Mouse (Mus musculus): ENCODE measurements at regions not wholly inside any gene's neighbourhood (a gene's known extent, or its start where the extent isn't known, plus 50 kb on each side); places are given as distances from the start of the nearest gene placed in this dataset.

DNA sequence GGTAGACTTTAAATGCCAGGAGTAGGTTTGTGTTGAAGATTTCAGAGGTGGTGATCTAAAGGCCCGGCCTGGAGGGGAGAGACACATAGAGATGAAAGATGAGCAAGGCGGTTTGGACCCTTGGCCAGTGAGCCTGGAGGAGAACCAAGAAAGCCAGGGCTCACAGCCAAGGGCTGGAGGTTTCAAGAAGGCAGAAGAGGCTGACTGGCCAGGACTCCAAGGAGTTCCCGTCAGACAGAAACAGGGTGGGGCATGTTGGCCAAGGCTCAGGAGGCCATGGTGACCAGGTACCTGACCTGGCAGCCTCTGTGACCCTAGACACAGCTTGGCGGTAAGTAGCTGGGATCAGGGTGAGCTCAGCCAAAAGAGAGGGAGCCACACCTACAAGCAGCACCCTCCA, 159.3 kb upstream of the Spdye4c start:
- no peak for DNase-seq (ENCODE audit: extremely low spot score, low spot score)

DNA sequence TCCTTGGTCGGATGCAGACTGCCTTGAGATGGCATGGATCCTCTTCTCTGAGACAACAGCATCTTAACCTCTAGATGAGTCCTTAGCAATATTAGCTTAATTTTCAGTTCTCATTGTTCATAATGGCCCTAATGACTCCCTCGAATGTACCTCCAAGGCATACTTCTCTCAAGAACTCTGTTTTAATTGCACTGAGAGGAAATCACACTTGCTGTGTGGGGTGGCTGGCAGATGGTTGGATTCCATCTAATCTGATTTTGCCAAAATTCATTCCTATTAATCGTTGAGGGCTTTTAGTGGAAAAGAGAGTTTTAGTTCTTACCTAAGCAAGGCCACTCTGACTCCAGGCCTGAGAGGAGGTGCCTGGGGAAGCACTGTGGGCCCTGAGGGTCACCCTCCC, 158.3 kb upstream of the Spdye4c start:
- no peak for DNase-seq (ENCODE audit: extremely low spot score, low spot score)

DNA sequence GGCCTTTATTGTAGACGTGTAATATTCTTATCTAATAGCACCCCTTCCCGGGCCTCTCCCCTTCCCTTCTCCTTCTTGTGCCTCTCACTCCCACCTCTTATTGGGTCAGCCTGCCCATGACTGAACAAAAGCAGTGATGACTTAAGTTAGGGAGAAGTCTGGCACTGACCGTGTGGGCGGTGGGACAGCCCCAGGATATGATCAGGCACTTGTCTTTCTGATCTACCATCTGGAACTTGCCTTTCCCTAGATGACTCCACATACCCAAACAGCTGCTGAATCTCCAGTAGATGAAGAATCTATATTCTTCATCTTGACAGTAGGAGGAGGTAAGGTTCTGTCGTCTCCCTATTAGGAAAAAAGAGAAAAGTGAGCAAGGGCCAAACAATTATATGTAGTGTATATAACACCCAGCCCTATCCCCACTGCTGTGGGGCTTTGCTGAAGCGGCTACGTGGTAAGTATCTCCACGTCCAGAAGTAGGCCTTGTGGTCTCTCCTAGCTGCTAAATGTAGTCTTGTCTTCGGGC, 157.4 kb upstream of the Spdye4c start:
- no peak for DNase-seq (ENCODE audit: extremely low spot score, low spot score)

DNA sequence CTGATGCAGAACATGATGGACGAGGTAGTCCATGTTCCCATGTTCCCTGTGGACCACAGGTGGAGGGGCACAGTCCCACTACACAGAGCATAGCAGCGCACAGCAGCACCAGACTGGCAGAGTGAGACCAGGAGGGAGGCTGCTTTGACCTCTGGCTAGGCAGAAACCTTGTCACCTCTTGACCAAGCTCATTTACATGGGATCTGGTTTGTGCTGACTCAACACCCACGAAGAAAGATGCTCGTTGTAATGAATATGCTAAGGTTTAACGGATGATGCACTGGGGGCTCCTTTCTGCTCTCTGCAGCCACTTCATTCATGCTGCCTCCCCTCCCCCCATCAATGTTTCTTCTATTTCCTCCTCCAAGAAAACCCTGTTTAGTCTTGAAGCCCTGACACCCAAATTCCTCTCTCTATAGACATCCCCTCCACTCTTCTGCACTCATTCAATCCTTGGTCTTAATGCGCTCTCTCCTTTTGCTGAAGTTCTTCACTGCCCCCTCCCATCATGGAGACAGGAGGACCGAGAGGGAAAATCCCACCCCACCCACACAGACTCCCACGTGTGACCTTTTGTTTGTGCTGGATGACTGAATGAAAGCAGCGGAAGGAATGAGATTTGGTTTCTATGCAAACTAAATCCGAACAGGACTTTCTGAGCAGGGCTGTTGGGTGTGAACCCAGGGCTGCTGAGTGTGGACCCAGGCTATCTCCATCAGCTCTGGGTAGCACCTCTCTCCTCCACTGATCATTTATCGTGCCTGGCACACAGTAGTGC, 156.6 kb upstream of the Spdye4c start:
- DNase-seq (ENCODE audit: extremely low spot score, low spot score), result no peak

DNA sequence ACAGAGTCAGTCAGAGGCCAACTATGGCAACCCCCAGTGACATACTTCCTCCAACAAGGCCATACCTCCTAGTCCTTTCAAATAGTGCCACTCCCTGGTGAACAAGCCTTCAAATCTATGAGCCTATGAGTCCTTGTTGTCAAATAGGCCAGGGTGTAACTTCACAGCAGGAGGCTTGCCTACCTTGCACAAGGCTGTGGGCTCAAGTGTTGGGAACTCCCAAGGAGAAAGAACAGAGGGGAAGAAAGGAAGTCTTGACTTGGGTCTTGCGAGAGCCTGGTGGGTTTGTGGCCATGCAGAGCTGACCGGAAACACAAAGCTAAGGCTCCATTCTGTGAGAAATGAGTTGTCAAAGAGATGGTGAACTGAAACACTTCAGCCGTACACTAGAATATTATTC, 154.6 kb upstream of the Spdye4c start:
- no peak for DNase-seq (ENCODE audit: extremely low spot score, low spot score)

DNA sequence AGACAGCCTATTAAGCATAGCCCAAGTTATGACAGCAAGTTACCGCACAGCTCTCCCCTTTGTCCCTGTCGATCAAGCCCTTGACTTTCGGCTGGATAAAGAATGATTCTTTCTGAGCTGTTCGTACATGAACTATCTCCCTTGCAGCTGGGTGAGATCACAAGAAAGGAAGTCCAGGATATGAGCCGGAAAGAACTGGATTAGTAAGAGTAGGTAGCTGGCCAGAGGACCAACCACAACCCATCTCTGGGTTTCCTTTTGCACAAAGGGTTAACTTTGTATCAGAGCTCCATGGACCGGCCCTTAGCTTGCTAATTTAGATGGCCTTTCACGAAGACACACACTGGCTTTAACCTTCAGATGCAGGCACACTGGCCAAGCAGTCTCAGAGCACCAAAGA, 153.3 kb upstream of the Spdye4c start:
- DNase-seq (ENCODE audit: extremely low spot score, low spot score), result no peak

DNA sequence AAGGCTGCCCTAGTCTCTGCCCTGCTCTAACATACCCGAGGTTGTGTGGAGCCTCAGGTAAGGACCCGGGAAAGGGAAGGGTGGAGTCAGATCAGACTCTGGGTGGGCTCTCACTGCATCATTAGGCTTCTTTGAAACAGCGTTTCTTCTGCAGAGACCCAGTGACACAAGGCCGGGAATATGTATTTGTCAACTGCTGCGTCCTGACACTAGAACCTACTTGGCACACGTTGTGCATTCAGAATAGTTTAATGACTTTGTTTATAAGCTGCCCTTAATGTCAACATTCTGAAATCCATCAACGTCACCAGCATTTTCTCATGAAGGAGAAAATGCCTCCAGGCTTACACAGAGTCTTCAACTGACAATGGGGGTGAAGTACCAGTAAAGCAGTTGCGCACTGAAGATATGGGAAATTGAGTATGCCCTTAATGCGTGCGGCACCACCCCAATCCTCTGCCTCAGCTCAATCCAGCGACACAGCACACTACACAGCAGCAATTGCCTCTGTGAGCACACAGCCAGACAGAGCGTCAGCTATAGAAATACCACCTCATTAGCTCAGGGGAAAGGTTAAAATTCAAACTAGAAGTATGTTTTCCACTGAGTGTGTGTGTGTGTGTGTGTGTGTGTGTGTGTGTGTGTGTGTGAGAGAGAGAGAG, 152.7 kb upstream of the Spdye4c start:
- no peak for DNase-seq (ENCODE audit: extremely low spot score, low spot score)

DNA sequence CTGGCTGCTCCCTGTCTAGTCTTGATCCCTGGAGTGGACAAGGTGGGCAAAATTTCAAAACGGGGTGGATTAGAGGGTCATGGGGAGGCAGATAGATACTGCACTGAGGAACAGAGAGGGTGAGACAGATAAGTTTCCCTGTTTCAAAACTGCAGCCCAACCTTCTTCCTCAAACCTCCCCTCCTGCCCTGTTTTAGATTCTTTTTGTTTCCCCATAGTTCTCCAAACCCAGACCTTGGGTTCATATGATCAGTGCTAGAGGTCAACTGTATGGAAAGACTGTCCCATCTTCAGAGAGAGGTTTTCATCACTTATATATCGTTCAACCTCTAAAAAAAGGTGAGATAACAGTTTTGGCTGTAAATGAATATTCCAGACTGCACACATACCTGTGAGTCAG, 152.1 kb upstream of the Spdye4c start:
- DNase-seq (ENCODE audit: extremely low spot score, low spot score), result no peak

DNA sequence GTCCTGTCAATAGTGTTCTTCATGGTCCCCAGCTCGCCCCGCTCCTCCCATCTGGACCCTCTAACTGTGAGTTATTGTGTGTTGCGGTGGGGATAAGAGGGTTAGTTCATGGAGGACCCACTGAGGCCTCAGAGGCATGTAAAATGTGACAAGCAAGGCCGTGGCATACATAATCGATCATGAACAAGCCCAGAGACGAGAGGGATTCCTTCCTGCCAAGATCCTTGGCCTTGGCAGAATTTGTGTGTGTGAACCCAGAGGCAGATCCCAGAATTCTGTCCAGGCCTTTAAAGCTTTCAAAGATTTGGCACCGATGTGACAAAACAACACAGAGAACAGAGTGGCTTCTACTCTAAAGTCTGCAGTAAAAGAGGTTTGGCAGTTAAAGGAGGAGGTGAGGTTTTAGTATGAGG, 146.4 kb upstream of the Spdye4c start:
- DNase-seq (ENCODE audit: extremely low spot score, low spot score), result no peak

DNA sequence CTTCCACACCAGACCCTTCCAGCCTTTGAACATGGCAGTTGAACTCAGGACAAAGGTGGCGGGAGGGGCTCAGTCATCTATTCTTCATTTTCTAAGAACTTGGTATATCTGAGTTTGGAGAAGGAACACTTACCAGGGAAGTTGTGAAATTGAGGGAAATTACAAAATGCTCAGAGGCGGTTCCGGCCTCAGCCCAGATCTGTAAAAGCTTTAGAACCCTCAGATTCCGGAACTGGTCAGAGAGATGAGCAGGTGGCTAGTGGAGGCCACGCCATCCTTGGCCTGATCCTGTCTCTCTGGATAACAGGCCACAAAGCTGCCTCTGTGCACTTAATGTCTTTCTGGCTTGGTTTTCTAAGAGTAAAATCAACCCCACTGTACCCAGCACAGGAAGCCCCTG, 145.6 kb upstream of the Spdye4c start:
- DNase-seq (ENCODE audit: extremely low spot score, low spot score), result no peak

DNA sequence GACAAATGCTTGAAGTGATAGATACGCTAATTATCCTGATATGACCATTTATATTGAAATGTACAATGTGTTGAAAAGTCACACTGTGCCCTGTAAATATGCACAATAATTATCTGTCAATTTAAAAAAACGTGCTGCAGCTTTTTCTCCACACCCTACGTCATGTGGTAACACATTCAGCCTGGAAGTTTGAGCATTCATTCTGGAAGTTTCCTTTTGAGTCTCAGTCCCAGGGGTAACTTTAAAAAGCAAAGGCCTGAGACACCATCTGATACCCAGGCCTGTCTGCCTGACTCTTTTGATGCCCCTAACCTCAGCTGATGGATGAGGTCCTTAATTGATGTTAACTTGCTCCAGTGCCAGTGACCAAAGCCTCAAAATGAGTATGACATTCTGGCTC, 141.7 kb upstream of the Spdye4c start:
- no peak for DNase-seq (ENCODE audit: extremely low spot score, low spot score)

DNA sequence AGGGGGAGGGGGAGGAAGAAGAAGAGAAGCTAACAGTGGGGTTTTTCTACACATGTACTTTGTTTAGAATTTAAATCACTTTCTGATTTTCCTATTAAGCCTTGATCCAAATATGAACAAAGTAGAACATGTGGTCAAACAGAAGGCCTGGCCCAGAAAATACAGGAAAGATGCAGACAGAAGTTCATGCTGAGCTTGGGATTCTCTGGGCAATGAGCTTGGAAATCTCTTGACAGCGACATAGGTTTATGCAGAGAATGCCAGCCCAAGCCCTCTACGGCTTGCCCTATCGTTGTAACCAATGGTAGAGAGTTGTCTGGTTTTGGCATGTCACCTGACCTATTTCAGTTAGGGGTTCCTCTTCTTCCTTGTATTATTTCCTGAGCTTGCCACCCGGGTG, 141.0 kb upstream of the Spdye4c start:
- no peak for DNase-seq (ENCODE audit: extremely low spot score, low spot score)

DNA sequence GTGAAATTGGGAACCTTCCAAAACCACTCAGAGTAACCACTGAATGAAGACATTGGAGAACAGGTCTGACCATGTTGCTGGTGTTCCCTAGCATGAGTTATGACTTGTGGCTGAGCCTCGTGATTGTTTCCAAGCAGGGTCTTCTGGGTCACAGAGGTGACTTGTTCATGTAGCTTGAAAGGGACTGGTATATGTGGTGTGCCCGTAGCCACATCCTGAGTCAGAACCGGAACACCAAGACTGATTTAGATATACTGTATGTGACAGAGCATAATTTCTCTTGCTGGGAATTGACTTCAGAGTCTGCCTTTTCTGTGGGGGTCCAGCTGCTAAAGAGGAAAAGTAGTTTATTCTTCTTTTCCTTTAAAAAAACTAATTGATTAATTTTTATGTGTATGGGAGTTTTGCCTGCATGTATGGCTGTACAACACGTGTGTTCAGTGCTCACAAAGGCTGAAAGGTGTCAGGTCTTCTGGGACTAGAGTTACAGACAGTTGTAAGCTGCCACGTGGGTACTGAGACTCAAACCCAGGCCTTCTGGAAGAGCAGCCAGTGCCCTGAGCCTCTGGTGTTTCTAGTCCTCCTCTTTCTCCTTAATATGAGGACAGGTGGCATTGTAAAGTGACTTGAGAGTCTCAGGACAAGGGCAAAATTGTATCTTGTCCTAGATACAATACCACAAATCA, 139.3 kb upstream of the Spdye4c start:
- no peak for DNase-seq (ENCODE audit: extremely low spot score, low spot score)

DNA sequence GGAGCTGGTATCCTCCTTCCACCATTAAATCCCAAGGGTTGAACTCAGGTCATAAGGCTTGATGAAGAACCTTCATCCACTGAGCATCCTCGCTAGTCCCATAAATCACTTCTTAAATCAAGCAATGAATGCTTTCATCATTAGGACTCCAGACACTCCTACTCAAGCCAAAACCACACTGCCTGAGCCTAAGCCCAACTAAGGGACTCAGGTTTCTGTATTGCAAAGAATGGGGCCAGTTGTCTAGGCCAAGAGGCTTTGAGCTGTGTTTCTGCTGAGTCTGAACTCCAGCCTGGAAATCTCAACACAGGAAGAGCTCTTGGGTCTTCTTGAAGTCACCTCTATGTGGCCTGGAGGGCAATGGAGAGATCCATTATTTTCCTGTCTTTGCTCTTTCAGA, 138.4 kb upstream of the Spdye4c start:
- no peak for DNase-seq (ENCODE audit: extremely low spot score, low spot score)

DNA sequence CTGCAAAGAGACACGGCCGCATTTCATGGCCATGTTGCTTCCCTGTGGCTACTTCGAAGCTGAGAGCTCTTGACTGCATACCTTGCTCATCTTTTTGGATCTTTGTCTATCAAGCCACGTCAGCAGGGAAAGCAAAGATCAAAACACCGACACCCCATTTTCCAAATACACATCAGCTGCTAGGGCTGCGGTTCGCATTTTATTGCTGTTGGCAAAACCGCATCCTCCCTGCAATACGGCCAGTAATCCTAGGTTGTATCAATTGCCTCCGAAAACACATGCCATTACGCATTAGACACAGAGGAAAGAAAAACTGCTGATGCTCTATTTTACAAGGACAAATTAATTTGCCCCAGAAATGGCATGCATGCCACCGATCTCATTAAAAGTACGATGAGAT, 136.5 kb upstream of the Spdye4c start:
- no peak for DNase-seq (ENCODE audit: extremely low spot score, low spot score)

DNA sequence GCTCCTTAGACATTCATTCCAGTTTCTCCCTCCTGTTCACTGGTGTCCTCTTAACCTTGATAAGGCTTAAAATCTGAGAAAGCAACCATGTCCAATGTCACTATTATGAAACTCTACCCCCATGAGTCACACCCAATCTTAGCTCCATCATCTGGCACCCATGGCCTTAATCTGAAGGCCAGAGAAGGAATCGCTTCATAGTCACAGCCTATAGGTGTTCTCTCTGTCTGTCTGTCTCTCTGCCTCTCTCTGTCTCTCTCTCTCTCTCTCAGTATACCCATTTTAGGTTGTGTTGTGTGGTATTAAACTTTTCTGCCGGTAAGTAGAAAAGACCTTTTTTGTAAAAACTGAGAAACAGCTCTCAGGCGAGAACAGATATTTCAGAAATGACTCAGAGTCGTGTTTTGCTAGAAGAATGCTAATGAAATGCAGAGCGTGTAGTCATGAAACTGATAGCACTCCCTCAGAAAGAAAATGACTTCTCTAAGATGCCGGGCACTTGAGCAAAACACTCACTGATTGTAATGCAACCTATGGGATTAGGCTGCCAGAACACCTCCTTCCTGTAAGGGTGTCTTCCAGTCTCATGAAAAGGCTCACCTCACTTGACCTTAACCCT, 133.3 kb upstream of the Spdye4c start:
- DNase-seq (ENCODE audit: extremely low spot score, low spot score), result no peak

DNA sequence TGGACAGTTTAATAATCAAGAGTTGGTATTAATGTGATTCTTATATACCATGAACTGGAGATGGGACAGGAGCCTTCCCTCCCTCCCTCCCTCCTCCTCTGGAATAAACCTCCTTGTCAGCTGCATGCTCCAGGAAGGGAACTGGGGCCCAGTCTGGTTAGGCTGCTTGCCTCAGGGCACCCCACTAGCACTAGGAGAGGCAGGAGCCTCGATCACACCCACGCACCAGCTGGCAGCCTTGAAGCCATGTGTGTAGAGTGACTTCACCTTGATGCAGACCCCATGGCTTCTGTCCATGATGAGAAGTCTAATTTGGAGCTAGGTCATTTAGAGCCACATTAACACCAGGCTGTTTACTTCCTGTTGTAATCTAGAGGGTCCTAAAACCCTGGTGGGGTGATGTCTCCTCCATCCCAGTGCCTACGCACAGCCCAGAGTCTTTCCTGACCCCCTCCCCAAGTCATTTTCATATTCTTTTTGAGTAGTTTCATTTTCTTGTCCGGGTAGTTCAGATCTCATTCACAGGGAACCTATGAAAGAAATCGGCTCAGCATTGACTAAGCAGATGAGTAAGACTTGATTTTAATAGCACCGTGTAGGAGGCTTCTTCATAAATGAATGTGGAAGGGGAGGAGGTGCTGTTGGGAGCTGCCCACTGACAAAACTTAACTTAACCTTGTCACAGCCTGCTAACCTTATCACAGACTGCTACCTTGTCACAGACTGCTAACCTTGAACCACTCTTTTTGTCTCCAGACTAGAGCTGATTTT, 125.6 kb upstream of the Spdye4c start:
- no peak for DNase-seq (ENCODE audit: extremely low spot score, low spot score)

DNA sequence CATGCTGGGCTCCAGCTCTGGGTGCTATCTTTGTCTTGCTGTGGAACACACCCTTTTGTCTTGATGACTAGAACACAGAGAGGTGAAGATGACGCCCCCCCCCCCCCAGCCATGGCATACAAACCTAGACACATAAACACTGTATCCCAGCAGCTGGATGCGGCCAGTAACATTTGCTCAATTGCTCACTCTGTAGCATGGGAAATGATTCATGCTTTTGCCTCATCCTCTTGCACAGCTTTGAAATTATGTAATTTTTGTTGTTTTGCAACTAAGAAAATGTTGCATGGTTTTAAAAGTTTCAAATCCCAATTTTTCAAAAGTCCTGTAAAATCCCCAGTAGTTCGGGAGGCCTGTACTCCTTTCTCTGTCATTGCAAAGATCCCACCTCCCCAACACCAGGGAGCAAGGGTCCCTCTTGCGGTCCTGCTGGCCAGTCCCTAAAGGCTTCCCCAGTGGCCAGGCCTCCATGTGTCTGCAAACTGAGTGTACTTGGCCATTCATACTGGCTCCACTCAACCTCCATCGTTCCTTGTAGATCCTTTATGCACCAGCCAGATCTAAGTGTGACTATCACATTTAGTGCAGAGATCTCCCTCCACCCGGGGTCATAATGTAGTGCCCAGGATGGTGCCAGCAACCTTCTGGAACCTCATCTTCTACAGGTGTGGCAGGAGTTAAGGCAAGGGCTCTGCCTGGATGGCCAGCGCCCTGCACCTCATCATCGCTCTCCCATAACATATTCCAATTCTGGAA, 123.3 kb upstream of the Spdye4c start:
- DNase-seq (ENCODE audit: extremely low spot score, low spot score), result no peak

DNA sequence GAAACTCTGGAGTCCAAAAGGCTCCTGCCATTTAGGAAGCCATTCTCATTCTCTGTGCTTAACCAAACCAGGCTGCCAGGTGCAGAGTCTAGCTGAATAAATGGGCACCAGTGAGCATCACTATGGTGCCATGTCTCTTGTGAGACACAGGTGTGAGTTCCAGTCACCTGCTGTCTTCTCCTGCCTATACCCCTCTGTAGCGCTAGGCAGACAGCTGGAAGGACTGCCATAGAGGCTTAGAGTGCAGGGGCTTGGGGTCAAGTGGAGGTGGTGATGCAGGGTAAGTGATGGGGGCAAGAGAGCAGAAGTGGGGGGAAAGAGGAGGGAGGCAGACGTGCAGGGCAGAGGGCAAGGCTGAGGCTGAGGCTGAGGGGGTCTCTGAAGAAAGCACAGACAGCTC, 122.7 kb upstream of the Spdye4c start:
- DNase-seq (ENCODE audit: extremely low spot score, low spot score), result no peak

DNA sequence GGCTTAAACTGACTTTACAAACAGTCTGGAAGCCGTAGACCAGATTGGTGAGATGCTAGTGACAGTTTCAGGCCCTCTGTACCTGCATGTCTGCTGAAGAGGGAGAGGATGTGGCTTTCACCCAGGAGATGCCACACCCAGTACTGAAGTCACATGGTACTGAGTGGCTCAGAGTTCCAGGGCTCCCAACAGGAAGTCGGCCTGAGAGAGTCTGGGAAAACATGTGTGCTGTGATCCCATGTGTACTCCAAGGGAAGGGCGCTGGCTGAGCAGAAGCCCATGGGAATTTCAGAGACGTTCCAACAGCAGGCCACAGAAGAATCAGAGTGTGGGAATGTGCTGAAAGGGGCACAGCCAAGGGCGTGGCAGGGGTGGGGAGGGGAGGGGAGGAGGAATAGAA, 120.7 kb upstream of the Spdye4c start:
- DNase-seq (ENCODE audit: extremely low spot score, low spot score), result no peak
